Mouse (Mus musculus) MEL (cell line): ENCODE measurements around the gene Hpca. TPM values are rescaled to one million over a fixed set of nuclear protein-coding genes. Genes with fewer than 3 reads are reported as not detected.
A peak's percentile ranks its signal among the peaks of the same experiment; 100 is the strongest.

Experiments
- DNase-seq: peaks from one replicate; pipeline ENCODE4 v3.0.0; 2011; ENCODE audit warnings: low read depth, low spot score
- H3K27ac ChIP-seq: 2 replicates; pipeline ENCODE4 v1.5.1; 2012; ENCODE audit warnings: low read depth, mild to moderate bottlenecking, control low read depth, low read length, moderate library complexity; ENCODE audit not compliant: control insufficient read depth
- H3K27me3 ChIP-seq, 2 experiments: fragments of 150-350 bp in 1 of 2; sonication (generic) in 1 of 2; 2 replicates each; pipeline ENCODE4 v1.6.1; 2012; ENCODE audit warnings: low read length in 2 of 2, mild to moderate bottlenecking in 2 of 2, improper control_type of control experiment in 1 of 2, moderate library complexity in 1 of 2; ENCODE audit not compliant: insufficient read depth in 2 of 2, control insufficient read depth in 1 of 2
- H3K36me3 ChIP-seq, 2 experiments: 2 replicates each; pipeline ENCODE4 v1.6.1; 2012 to 2014; ENCODE audit warnings: low read length in 2 of 2, improper control_type of control experiment in 1 of 2, inconsistent platforms in 1 of 2, mild to moderate bottlenecking in 1 of 2; ENCODE audit not compliant: insufficient read depth in 2 of 2, control insufficient read depth in 1 of 2
- H3K4me1 ChIP-seq, 2 experiments: fragments of 150-350 bp in 1 of 2; sonication (generic) in 1 of 2; 2 replicates each; pipeline ENCODE4 v1.6.1; 2012; ENCODE audit warnings: low read length in 2 of 2, improper control_type of control experiment in 1 of 2, mild to moderate bottlenecking in 1 of 2; ENCODE audit not compliant: insufficient read depth in 2 of 2, control insufficient read depth in 1 of 2
- H3K4me3 ChIP-seq, 2 experiments: fragments of 150-350 bp in 1 of 2; sonication (generic) in 1 of 2; 2 replicates each; pipeline ENCODE4 v1.5.1; 2012; ENCODE audit warnings: low read depth in 2 of 2, low read length in 2 of 2, mild to moderate bottlenecking in 2 of 2, moderate library complexity in 2 of 2, control low read depth in 1 of 2, improper control_type of control experiment in 1 of 2; ENCODE audit not compliant: control insufficient read depth in 1 of 2, insufficient read depth in 1 of 2
- H3K79me2 ChIP-seq: 2 replicates; pipeline ENCODE4 v1.6.1; 2012; ENCODE audit warnings: mild to moderate bottlenecking, low read length, moderate library complexity; ENCODE audit not compliant: control insufficient read depth, poor library complexity, insufficient read depth
- H3K9ac ChIP-seq: 2 replicates; pipeline ENCODE4 v1.6.1; 2012; ENCODE audit warnings: low read depth, mild to moderate bottlenecking, control low read depth, low read length, moderate library complexity; ENCODE audit not compliant: control insufficient read depth, poor library complexity, severe bottlenecking
- H3K9me3 ChIP-seq: fragments of 150-350 bp; sonication (generic); replicated peaks from 2 replicates; pipeline ENCODE4 v1.6.1; 2012; ENCODE audit warnings: mild to moderate bottlenecking, low read length, improper control_type of control experiment, moderate library complexity; ENCODE audit not compliant: insufficient read depth
- BHLHE40 ChIP-seq: IDR thresholded peaks from 2 replicates; pipeline ENCODE4 v1.6.1; 2012; ENCODE audit warnings: low read depth, mild to moderate bottlenecking, inconsistent platforms, low read length, improper control_type of control experiment, borderline replicate concordance
- CHD1 ChIP-seq: IDR thresholded peaks from 2 replicates; pipeline ENCODE4 v1.6.1; 2012; ENCODE audit warnings: low read depth, mild to moderate bottlenecking, inconsistent platforms, low read length, improper control_type of control experiment
- CTCF ChIP-seq, 3 experiments: IDR thresholded peaks in 2 of 3; conservative IDR thresholded peaks in 1 of 3; 2 replicates each; pipeline ENCODE4 v1.5.1; 2011 to 2012; ENCODE audit warnings: low read length in 3 of 3, low read depth in 2 of 3, mild to moderate bottlenecking in 2 of 3, improper control_type of control experiment in 1 of 3, inconsistent platforms in 1 of 3, mixed read lengths in 1 of 3, moderate library complexity in 1 of 3; ENCODE audit not compliant: control insufficient read depth in 1 of 3, insufficient read depth in 1 of 3, poor library complexity in 1 of 3, severe bottlenecking in 1 of 3
- E2F4 ChIP-seq: IDR thresholded peaks from 2 replicates; pipeline ENCODE4 v1.6.1; 2011; ENCODE audit warnings: low read depth, low read length, improper control_type of control experiment, borderline replicate concordance
- EP300 ChIP-seq, 2 experiments: IDR thresholded peaks; 2 replicates each; pipeline ENCODE4 v1.6.1; 2011; ENCODE audit warnings: improper control_type of control experiment in 2 of 2, low read length in 2 of 2, low read depth in 1 of 2, mild to moderate bottlenecking in 1 of 2
- GABPA ChIP-seq: IDR thresholded peaks from 2 replicates; pipeline ENCODE4 v1.6.1; 2012; ENCODE audit warnings: low read depth, mild to moderate bottlenecking, inconsistent platforms, low read length, improper control_type of control experiment, moderate library complexity
- GATA1 ChIP-seq: IDR thresholded peaks from 2 replicates; pipeline ENCODE4 v1.6.1; 2011; ENCODE audit warnings: low read depth, low read length, improper control_type of control experiment
- HCFC1 ChIP-seq: IDR thresholded peaks from 2 replicates; pipeline ENCODE4 v1.6.1; 2012; ENCODE audit warnings: low read depth, mild to moderate bottlenecking, inconsistent platforms, low read length, improper control_type of control experiment, moderate library complexity
- KAT2A ChIP-seq: conservative IDR thresholded peaks from 2 replicates; pipeline ENCODE4 v1.6.1; 2012; ENCODE audit warnings: low read depth, low read length, improper control_type of control experiment, inconsistent platforms
- MAFK ChIP-seq: IDR thresholded peaks from 2 replicates; pipeline ENCODE4 v1.6.1; 2011; ENCODE audit warnings: low read depth, mild to moderate bottlenecking, low read length, improper control_type of control experiment, borderline replicate concordance
- MAX ChIP-seq: IDR thresholded peaks from 2 replicates; pipeline ENCODE4 v1.6.1; 2011; ENCODE audit warnings: low read length, improper control_type of control experiment
- MAZ ChIP-seq: IDR thresholded peaks from 2 replicates; pipeline ENCODE4 v1.6.1; 2012; ENCODE audit warnings: low read depth, mild to moderate bottlenecking, inconsistent platforms, low read length, improper control_type of control experiment
- MXI1 ChIP-seq: IDR thresholded peaks from 2 replicates; pipeline ENCODE4 v1.6.1; 2011; ENCODE audit warnings: mild to moderate bottlenecking, low read depth, low read length, improper control_type of control experiment
- MYB ChIP-seq: IDR thresholded peaks from 2 replicates; pipeline ENCODE4 v1.6.1; 2011; ENCODE audit warnings: mild to moderate bottlenecking, low read depth, low read length, improper control_type of control experiment
- POLR2A ChIP-seq, 2 experiments: IDR thresholded peaks; 2 replicates each; pipeline ENCODE4 v1.6.1; 2011 to 2012; ENCODE audit warnings: low read length in 2 of 2, mild to moderate bottlenecking in 2 of 2, control low read depth in 1 of 2, improper control_type of control experiment in 1 of 2, low read depth in 1 of 2, moderate library complexity in 1 of 2; ENCODE audit not compliant: control insufficient read depth in 1 of 2, insufficient read depth in 1 of 2, poor library complexity in 1 of 2
- RAD21 ChIP-seq: IDR thresholded peaks from 2 replicates; pipeline ENCODE4 v1.6.1; 2011; ENCODE audit warnings: mild to moderate bottlenecking, low read depth, low read length, improper control_type of control experiment
- SIN3A ChIP-seq: IDR thresholded peaks from 2 replicates; pipeline ENCODE4 v1.6.1; 2012; ENCODE audit warnings: low read length, improper control_type of control experiment, inconsistent platforms
- TBP ChIP-seq: IDR thresholded peaks from 2 replicates; pipeline ENCODE4 v1.8.0; 2011; ENCODE audit warnings: low read depth, low read length, improper control_type of control experiment
- ZC3H11A ChIP-seq: IDR thresholded peaks from 2 replicates; pipeline ENCODE4 v1.6.1; 2012; ENCODE audit warnings: low read depth, mild to moderate bottlenecking, inconsistent platforms, low read length, improper control_type of control experiment
- ZKSCAN1 ChIP-seq: IDR thresholded peaks from 2 replicates; pipeline ENCODE4 v1.6.1; 2012; ENCODE audit warnings: low read depth, mild to moderate bottlenecking, inconsistent platforms, low read length, improper control_type of control experiment, moderate library complexity
- ZMIZ1 ChIP-seq: IDR thresholded peaks from 2 replicates; pipeline ENCODE4 v1.6.1; 2012; ENCODE audit warnings: low read depth, mild to moderate bottlenecking, inconsistent platforms, low read length, improper control_type of control experiment, moderate library complexity
- ZNF384 ChIP-seq: IDR thresholded peaks from 2 replicates; pipeline ENCODE4 v1.6.1; 2012; ENCODE audit warnings: low read depth, mild to moderate bottlenecking, inconsistent platforms, low read length, improper control_type of control experiment
- polyA plus RNA-seq, 2 experiments: library from polyadenylated mRNA; stranded (reverse) in 1 of 2; unstranded in 1 of 2; fragments of >175 nt in 1 of 2; fragments of >200 nt in 1 of 2; gene quantifications; 2 replicates each; pipeline versions ENCODE4 v1.2.1 to v1.2.4; 2012; ENCODE audit warnings: low replicate concordance in 2 of 2, low read depth in 1 of 2; ENCODE audit not compliant: insufficient read length in 2 of 2, insufficient read depth in 1 of 2, missing spikeins in 1 of 2
- total RNA-seq: library from RNA; depleted of rRNA; stranded (reverse); fragments of 300-350 nt; gene quantifications from 2 replicates; pipeline ENCODE4 v1.2.3, GENCODE M21; 2012

The Hpca gene
- total and polyA plus RNA-seq, 3 experiments = 0.39 to 1.1 TPM; not detected in 1

GRCm38 (mm10) chr4:129143509-129143908, 21.7 kb upstream of the Hpca start:
- H3K9ac ChIP-seq = no peak overlapping the region
- TF ChIP-seq BHLHE40 (no peak), MYB (no peak), MXI1 (no peak), ZMIZ1 (no peak), ZKSCAN1 (no peak), CHD1 (no peak), HCFC1 (no peak), ZC3H11A (no peak)
- peaks cover 0 to 42% of the 10 kb centered on the region in 2 experiments; a peak in 2 of 4 replicates for H3K36me3 ChIP-seq
- peaks cover 29 to 44% of the 10 kb centered on the region in 2 experiments for H3K4me1 ChIP-seq
- H3K27ac ChIP-seq = no peak overlapping the region
- no peak for DNase-seq
- no peaks in the 10 kb centered on the region for H3K27me3 ChIP-seq
- H3K79me2 ChIP-seq = no peaks in the 10 kb centered on the region
- H3K4me3 ChIP-seq = no peak overlapping the region
- no peaks in the 10 kb centered on the region for H3K9me3 ChIP-seq

DNA sequence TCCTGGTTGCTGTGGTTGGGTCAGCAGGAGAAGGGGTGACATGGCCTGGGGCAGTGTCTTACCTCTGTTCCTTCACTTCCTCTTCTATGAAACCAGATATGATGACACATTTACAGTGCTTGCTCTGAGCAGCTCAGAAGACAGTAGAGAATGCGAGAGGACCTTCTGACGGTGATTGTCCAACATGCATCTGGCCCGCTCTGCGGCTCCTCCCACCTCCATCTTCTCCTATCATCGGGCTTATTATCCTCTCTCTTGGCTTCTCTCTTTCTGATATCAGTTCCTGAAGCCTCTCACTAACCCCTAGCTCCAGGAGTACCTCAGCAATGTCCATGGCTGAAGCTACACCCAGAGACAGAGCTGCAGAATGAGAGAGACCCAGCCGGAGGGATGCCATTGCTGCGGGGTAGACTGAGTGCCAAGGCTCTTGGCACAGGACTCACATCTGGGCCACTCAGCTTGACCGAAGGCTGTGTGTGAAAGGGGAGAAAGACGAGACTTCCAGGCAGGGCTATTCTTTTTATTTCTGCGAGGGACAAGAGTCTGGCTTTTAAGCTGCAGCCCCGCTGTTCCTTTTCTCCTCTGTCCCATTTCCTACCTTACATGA, 20.7 kb upstream of the Hpca start:
- Histone ChIP-seq H3K27ac (peak overlapping the region; percentile 82), H3K27me3 (no peaks in the 10 kb centered on the region), H3K9ac (no peak overlapping the region; the same call in 1 of the 2 replicates), H3K4me1 (peaks cover 33 to 54% of the 10 kb centered on the region in 2 experiments), H3K36me3 (peaks cover 0 to 50% of the 10 kb centered on the region in 2 experiments; a peak in 2 of 4 replicates), H3K9me3 (no peaks in the 10 kb centered on the region), H3K4me3 (no peak overlapping the region), H3K79me2 (no peaks in the 10 kb centered on the region)
- DNase-seq = peak; percentile 74
- 0 out of 4 replicates have a peak, but pooled peaks of 1 of the 2 experiments have one; percentile 12 for TF ChIP-seq EP300 (IDR thresholded peaks at IDR 0.05; ENCODE audit: low read depth in 1 of 2, low read length in 2 of 2)
- TF ChIP-seq MAX = no peak

GRCm38 (mm10) chr4:129141560-129142438, 20.0 kb upstream of the Hpca start:
- H3K9ac ChIP-seq = peak overlapping the region; percentile 39
- peaks cover 2% of the 10 kb centered on the region; the same call in 1 of the 2 replicates for H3K79me2 ChIP-seq
- H3K27me3 ChIP-seq = no peaks in the 10 kb centered on the region
- H3K36me3 ChIP-seq = peaks cover 0 to 49% of the 10 kb centered on the region in 2 experiments; a peak in 2 of 4 replicates
- peaks cover 36 to 56% of the 10 kb centered on the region in 2 experiments for H3K4me1 ChIP-seq
- DNase-seq = peak; percentile 83
- peak overlapping the region; percentile 9 to 13; a peak in 3 of 4 replicates for H3K4me3 ChIP-seq
- no peaks in the 10 kb centered on the region for H3K9me3 ChIP-seq
- peak overlapping the region; percentile 82 for H3K27ac ChIP-seq
- TF ChIP-seq CTCF (IDR thresholded peaks at IDR 0.05 in 2 of 3, conservative IDR thresholded peaks at IDR 0.05 in 1 of 3; ENCODE audit: control insufficient read depth in 1 of 3, insufficient read depth in 1 of 3, low read depth in 2 of 3, low read length in 3 of 3, poor library complexity in 1 of 3, severe bottlenecking in 1 of 3) (no peak), ZMIZ1 (no peak), E2F4 (no peak), BHLHE40 (peak; percentile 91), GATA1 (peak; percentile 32; the same call in 1 of the 2 replicates), MAZ (peak; percentile 80; the same call in 1 of the 2 replicates), KAT2A (0 out of 2 replicates have a peak, but pooled peaks have one; percentile 18), TBP (no peak), MYB (0 out of 2 replicates have a peak, but pooled peaks have one; percentile 5), POLR2A (IDR thresholded peaks at IDR 0.05; ENCODE audit: control insufficient read depth in 1 of 2, insufficient read depth in 1 of 2, low read depth in 1 of 2, low read length in 2 of 2, poor library complexity in 1 of 2) (no peak; a peak in 1 of 4 replicates), GABPA (no peak), RAD21 (no peak), ZC3H11A (no peak), MAFK (no peak), EP300 (IDR thresholded peaks at IDR 0.05; ENCODE audit: low read depth in 1 of 2, low read length in 2 of 2) (peak; percentile 23 to 71; a peak in 3 of 4 replicates), ZNF384 (peak; percentile 66), CHD1 (no peak), SIN3A (peak; percentile 87), HCFC1 (0 out of 2 replicates have a peak, but pooled peaks have one; percentile 44)
